Comparison of ENCODE assay signal across 25 mouse cellular contexts in the genomic region with DNA sequence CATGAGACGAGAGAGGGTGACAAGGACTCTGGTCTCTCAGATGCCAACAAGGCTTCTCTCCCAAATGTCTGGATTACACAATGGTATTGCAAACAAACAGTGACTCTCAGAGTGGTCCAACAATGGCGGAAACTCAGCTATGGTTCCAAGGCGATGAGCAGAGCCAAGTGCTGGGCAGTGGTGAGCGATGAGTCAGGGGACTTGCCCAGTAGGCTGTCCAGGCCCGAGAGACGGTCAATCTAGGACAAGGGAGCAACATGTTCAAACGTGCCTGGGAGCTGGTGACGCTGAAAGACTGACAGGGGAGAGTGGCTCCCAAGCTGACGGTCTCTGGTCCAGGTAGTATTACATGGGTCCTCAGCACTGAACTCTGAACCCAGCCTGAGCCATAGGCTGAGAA. TPM values are rescaled to one million over a fixed set of nuclear protein-coding genes. Genes with fewer than 3 reads are reported as not detected.
"Had no signal": no experiment of that assay in that cellular context is flagged by ENCODE, and none has a peak within 500 bp of the region (broad histone marks: within the 10 kb centered on the region; RNA-seq: fewer than 3 reads in every experiment).

No protein-coding gene starts in this region.

- DNase-seq: kidney, adult 18-20 months; kidney, adult 9 months; kidney, postnatal 14 days; kidney, postnatal 4 days; layer of hippocampus, postnatal 36 days; left cerebral cortex, postnatal 4 days; lung, adult 2 months; lung, postnatal 14 days; right cerebral cortex, adult 18-20 months; right cerebral cortex, postnatal 14 days; thymus, postnatal 36 days had no signal

- ATAC-seq: liver, embryonic 12.5 days; midbrain, embryonic 15.5 days had no signal

- H3K4me1 ChIP-seq: limb, embryonic 12.5 days; limb, embryonic 15.5 days; liver, embryonic 12.5 days; liver, embryonic 15.5 days; midbrain, embryonic 12.5 days; midbrain, embryonic 15.5 days; neural tube, embryonic 12.5 days; neural tube, embryonic 15.5 days had no signal

- H3K9me3 ChIP-seq: limb, embryonic 15.5 days; liver, embryonic 12.5 days; liver, embryonic 15.5 days; midbrain, embryonic 12.5 days; midbrain, embryonic 15.5 days; neural tube, embryonic 12.5 days; neural tube, embryonic 15.5 days had no signal

- H3K36me3 ChIP-seq: limb, embryonic 12.5 days; limb, embryonic 15.5 days; liver, embryonic 12.5 days; liver, embryonic 15.5 days; midbrain, embryonic 12.5 days; midbrain, embryonic 15.5 days; neural tube, embryonic 12.5 days; neural tube, embryonic 15.5 days had no signal

- H3K27me3 ChIP-seq: limb, embryonic 12.5 days; limb, embryonic 15.5 days; liver, embryonic 12.5 days; liver, embryonic 15.5 days; midbrain, embryonic 12.5 days; midbrain, embryonic 15.5 days; neural tube, embryonic 12.5 days; neural tube, embryonic 15.5 days had no signal

- H3K9ac ChIP-seq: limb, embryonic 12.5 days; limb, embryonic 15.5 days; liver, embryonic 12.5 days; liver, embryonic 15.5 days; midbrain, embryonic 12.5 days; midbrain, embryonic 15.5 days; neural tube, embryonic 12.5 days; neural tube, embryonic 15.5 days had no signal

- H3K4me2 ChIP-seq: limb, embryonic 12.5 days; limb, embryonic 15.5 days; liver, embryonic 12.5 days; liver, embryonic 15.5 days; midbrain, embryonic 12.5 days; midbrain, embryonic 15.5 days; neural tube, embryonic 12.5 days; neural tube, embryonic 15.5 days had no signal

- H3K4me3 ChIP-seq: left cerebral cortex, adult 2 months; limb, embryonic 12.5 days; limb, embryonic 15.5 days; liver, embryonic 12.5 days; liver, embryonic 15.5 days; midbrain, embryonic 12.5 days; midbrain, embryonic 15.5 days; neural tube, embryonic 12.5 days; neural tube, embryonic 15.5 days had no signal

- H3K27ac ChIP-seq: left cerebral cortex, adult 2 months; limb, embryonic 12.5 days; limb, embryonic 15.5 days; liver, embryonic 12.5 days; liver, embryonic 15.5 days; macrophage; midbrain, embryonic 12.5 days; midbrain, embryonic 15.5 days; neural tube, embryonic 12.5 days; neural tube, embryonic 15.5 days had no signal

RNA-seq across cellular contexts. Expression of a gene that starts 9.1 kb away (rescaled TPM):
- total RNA-seq: megakaryocyte, adult 5-6 weeks had no signal
- polyA plus RNA-seq: limb, embryonic 12.5 days; liver, embryonic 12.5 days; liver, embryonic 15.5 days; macrophage; small intestine, adult 2 months; spleen, adult 2 months; urinary bladder, adult 2 months had no signal
